Comparison of ENCODE assay signal across 8 mouse cellular contexts in genomic region chr8:121170626-121171552, GRCm38 (mm10). TPM values are rescaled to one million over a fixed set of nuclear protein-coding genes. Genes with fewer than 3 reads are reported as not detected.
DNase-seq lines count a peak whose midpoint lies in the region; ATAC-seq lines count a peak whose summit lies in the region.
"Had no signal": no experiment of that assay in that cellular context is flagged by ENCODE, and none has a peak within 500 bp of the region (broad histone marks: within the 10 kb centered on the region; RNA-seq: fewer than 3 reads in every experiment).

No protein-coding gene starts in this region.

- no peak overlapping the region for H3K9ac ChIP-seq in liver, embryonic 13.5 days
- no peak overlapping the region for H3K9ac ChIP-seq in intestine, embryonic 15.5 days

- H3K36me3 ChIP-seq in liver, embryonic 13.5 days, result no peaks in the 10 kb centered on the region
- no peaks in the 10 kb centered on the region for H3K36me3 ChIP-seq in intestine, embryonic 15.5 days

- H3K27ac ChIP-seq in liver, embryonic 13.5 days, result no peak overlapping the region
- no peak overlapping the region for H3K27ac ChIP-seq in intestine, embryonic 15.5 days

- no peaks in the 10 kb centered on the region for H3K27me3 ChIP-seq in liver, embryonic 13.5 days
- H3K27me3 ChIP-seq in intestine, embryonic 15.5 days (replicated peaks), result no peaks in the 10 kb centered on the region; the same call in 1 of the 2 replicates

- peak; percentile 57 for ATAC-seq in liver, embryonic 13.5 days (ENCODE audit: low read depth)
- ATAC-seq in intestine, embryonic 15.5 days, result no peak

- no peak overlapping the region for H3K4me3 ChIP-seq in liver, embryonic 13.5 days (replicated peaks)
- H3K4me3 ChIP-seq in intestine, embryonic 15.5 days (replicated peaks), result no peak overlapping the region

- H3K4me2 ChIP-seq in liver, embryonic 13.5 days, result peak overlapping the region; percentile 46
- H3K4me2 ChIP-seq in intestine, embryonic 15.5 days (replicated peaks), result no peak overlapping the region

- peak; percentile 40 to 65 for DNase-seq in right cerebral cortex, postnatal 10 days (ENCODE audit: low spot score in 2 of 2)
- no peak for DNase-seq in right cerebral cortex, postnatal 25 days
- peak; percentile 98 for DNase-seq in heart, adult 11 months
- DNase-seq in kidney, postnatal 25 days, result peak; percentile 62 to 66
- DNase-seq in liver, embryonic 13.5 days, result peak; percentile 13
- no peak for DNase-seq in thymus, postnatal 10 days (ENCODE audit: low spot score in 2 of 2)

- peaks cover 12% of the 10 kb centered on the region for H3K4me1 ChIP-seq in liver, embryonic 13.5 days (replicated peaks)
- H3K4me1 ChIP-seq in intestine, embryonic 15.5 days (replicated peaks), result peaks cover 18% of the 10 kb centered on the region; the same call in 1 of the 2 replicates

- H3K9me3 ChIP-seq in liver, embryonic 13.5 days (replicated peaks), result no peaks in the 10 kb centered on the region
- no peaks in the 10 kb centered on the region for H3K9me3 ChIP-seq in intestine, embryonic 15.5 days

- WGBS in liver, embryonic 13.5 days (ENCODE audit: insufficient replicate concordance), result 18% methylated on average over 27 of the region's 27 CpGs
- 55% methylated on average over 27 of the region's 27 CpGs for WGBS in intestine, embryonic 15.5 days

RNA-seq across cellular contexts. Expression of gene Foxl1, which starts 43.1 kb away (rescaled TPM):
- polyA plus RNA-seq in liver, embryonic 13.5 days (2015; fragmentation: Nextera tagmentation; extraction: Ambion mirVana), result 0.13 and 0.14 TPM in 2 replicates
- 9.0 and 9.3 TPM in 2 replicates for polyA plus RNA-seq in intestine, embryonic 15.5 days (2015; fragmentation: Nextera tagmentation; extraction: Ambion mirVana)
- polyA plus RNA-seq: limb, embryonic 11.5 days had no signal

RNA-seq across cellular contexts. Expression of gene Foxc2, which starts 54.9 kb away (rescaled TPM):
- 0.14 and 0.22 TPM in 2 replicates for polyA plus RNA-seq in liver, embryonic 13.5 days (2015; fragmentation: Nextera tagmentation; extraction: Ambion mirVana)
- 0.69 and 0.80 TPM in 2 replicates for polyA plus RNA-seq in intestine, embryonic 15.5 days (2015; fragmentation: Nextera tagmentation; extraction: Ambion mirVana)

Comparison
In these comparisons a context has a peak if more than half of its experiments do, and no peak if none do; other contexts are left out.
1. DNase-seq: peak in right cerebral cortex, postnatal 10 days (2 of 2), heart, adult 11 months (single experiment), kidney, postnatal 25 days (2 of 2) and liver, embryonic 13.5 days (single experiment); none in right cerebral cortex, postnatal 25 days (single experiment) and thymus, postnatal 10 days (0 of 2).